Mouse (Mus musculus) intestine, embryonic 15.5 days (tissue): ENCODE results near the gene Slc25a20. TPM values are rescaled to one million over a fixed set of nuclear protein-coding genes. Genes with fewer than 3 reads are reported as not detected.
"Not testable (repeated sequence)": the region's sequence is repeated elsewhere in the genome, so short reads cannot be mapped to it uniquely, and the experiment has no call there.

Experiments used
- ATAC-seq: fragments of 200-750 bp; cut with Nextera tagmentation; 2 replicates; pipeline ENCODE4 v1.8.0; 2017; ENCODE audit warnings: moderate TSS enrichment, moderate library complexity
- H3K27ac ChIP-seq: fragments of 300-500 bp; sonication (generic); 2 replicates; pipeline ENCODE4 v1.5.1; 2015; ENCODE audit warnings: mild to moderate bottlenecking, inconsistent platforms
- H3K27me3 ChIP-seq: fragments of 300-500 bp; sonication (generic); replicated peaks from 2 replicates; pipeline ENCODE4 v1.6.1; 2015; ENCODE audit warnings: inconsistent platforms
- H3K36me3 ChIP-seq: fragments of 300-500 bp; sonication (generic); 2 replicates; pipeline ENCODE4 v1.6.1; 2015; ENCODE audit warnings: inconsistent platforms
- H3K4me1 ChIP-seq: fragments of 300-500 bp; sonication (generic); replicated peaks from 2 replicates; pipeline ENCODE4 v1.6.1; 2015; ENCODE audit warnings: inconsistent platforms
- H3K4me2 ChIP-seq: fragments of 300-500 bp; sonication (generic); replicated peaks from 2 replicates; pipeline ENCODE4 v1.6.1; 2015; ENCODE audit warnings: mild to moderate bottlenecking, inconsistent platforms
- H3K4me3 ChIP-seq: fragments of 300-500 bp; sonication (generic); replicated peaks from 2 replicates; pipeline ENCODE4 v1.5.1; 2015; ENCODE audit warnings: inconsistent platforms
- H3K9ac ChIP-seq: fragments of 300-500 bp; sonication (generic); 2 replicates; pipeline ENCODE4 v1.6.1; 2015; ENCODE audit warnings: inconsistent platforms
- H3K9me3 ChIP-seq: fragments of 300-500 bp; sonication (generic); 2 replicates; pipeline ENCODE4 v1.6.1; 2016; ENCODE audit warnings: inconsistent platforms
- WGBS: fragments of 180-500 bp; shearing (Covaris S2); methylation state at CpG from one replicate; pipeline ENCODE4 v1.1.7; 2015; 5-methylcytosine and 5-hydroxymethylcytosine counted together
- polyA plus RNA-seq: library from polyadenylated mRNA; unstranded; fragments of >200 nt; fragmentation: Nextera tagmentation; extraction: Ambion mirVana; gene quantifications from 2 replicates; pipeline ENCODE4 v1.2.1, GENCODE M21; 2015

Gene Slc25a20
- polyA plus RNA-seq, 1 experiment from 2014 or later, result 77.1 TPM

DNA sequence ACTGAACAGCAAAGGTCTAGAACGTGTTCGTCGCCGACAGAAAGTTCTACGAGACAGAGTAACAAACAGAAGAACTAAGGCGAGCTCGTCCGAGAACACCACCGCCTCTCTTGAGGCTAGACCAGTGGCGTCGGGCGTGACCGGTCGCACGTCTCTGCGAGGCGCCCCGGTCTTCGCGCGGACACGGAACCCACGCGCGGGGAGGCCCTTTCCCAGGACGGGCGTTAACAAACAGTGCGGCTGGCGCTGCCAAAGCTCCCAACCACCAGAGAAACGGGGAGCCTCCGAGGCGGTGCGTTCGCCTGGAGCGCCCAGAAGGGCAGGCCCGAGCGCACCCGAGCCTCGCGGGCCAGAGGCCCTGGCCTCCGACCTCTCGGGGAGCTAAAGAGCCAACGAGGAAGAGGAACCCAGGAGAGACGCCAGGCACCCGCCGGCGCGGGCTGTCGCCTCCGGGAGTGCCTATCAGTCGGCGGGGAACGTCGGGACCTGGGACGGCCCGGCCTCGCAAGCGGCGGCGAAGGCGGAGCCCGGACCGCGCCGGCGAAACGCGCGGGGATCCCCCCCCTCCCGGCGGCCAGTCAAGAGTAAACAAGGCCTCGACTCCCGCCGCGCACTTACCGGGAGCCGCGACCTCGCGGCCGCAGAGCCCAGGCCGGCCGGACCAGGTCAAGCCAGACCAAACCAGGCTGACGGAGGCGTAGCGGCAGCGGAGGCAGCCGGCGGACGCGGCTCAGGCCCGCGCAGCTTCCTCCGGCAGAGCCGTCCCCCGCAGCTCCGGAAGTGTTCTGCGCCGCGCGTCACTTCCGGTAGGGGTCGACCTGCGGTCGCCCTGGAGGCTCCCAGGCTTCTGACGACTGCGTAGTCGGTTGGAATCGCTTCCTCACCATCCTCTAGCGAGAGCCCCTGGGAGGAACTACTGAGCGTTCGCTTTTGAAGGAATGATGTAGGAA, 13.0 kb upstream of the Slc25a20 start, which contains the start of gene Arih2:
Gene Arih2, minus strand, starts transcription at position 776 of the 950 bp plus-strand sequence.
- ATAC-seq, result peak; percentile 98
- Histone ChIP-seq H3K27me3 (no peaks in the 10 kb centered on the region), H3K4me1 (peaks cover 8% of the 10 kb centered on the region; the same call in 1 of the 2 replicates), H3K9ac (peak within 1 kb of the TSS; percentile 83), H3K36me3 (no peaks in the 10 kb centered on the region), H3K9me3 (no peaks in the 10 kb centered on the region), H3K27ac (peak within 1 kb of the TSS; percentile 93), H3K4me3 (peak within 1 kb of the TSS; percentile 85), H3K4me2 (peak within 1 kb of the TSS; percentile 72)
- under 1% methylated on average over 110 of the region's 112 CpGs for WGBS

DNA sequence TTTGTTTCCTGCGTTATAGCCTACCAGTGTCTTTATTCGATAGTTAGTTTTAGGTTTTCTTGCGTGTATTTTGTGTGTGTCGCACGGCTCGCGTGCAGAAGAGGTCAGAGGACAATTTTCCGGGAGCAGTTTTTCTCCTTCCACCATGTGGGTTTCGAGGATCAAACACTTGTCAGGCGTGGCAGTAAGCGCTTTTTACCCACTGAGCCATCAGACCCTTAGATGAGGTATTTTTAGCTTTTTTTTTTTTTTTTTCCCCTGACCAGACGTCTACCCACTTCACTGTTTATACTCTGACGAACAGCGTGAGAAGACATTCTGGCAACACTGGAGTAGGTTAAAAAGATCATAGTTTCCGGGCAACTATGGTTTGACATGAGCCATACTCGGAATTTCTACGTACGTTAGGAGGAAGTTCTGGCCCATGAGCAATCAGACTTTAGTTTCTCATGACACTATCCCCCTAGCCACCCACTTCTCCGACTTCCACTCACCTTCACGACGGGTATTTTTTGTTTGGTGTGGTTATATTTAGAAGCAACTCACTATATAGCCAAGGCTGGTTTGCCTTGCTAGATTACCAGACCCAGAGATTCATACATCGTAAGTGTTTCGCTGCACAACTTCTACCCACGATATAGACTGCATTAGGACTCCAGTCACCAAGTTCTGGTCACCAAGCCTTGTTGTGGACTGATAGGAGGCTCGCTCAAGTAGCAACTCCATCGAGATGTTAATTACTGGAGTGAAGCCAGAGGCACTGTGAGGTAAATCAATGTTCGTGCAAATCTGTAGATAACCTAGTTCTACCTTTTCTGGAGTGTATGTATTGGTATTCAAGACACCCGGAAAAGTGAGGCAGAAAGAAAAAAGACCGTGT, 12.1 kb upstream of the Slc25a20 start:
- Histone ChIP-seq H3K9ac (peak overlapping the region; percentile 83), H3K27ac (peak overlapping the region; percentile 93), H3K36me3 (no peaks in the 10 kb centered on the region), H3K4me2 (peak overlapping the region; percentile 72), H3K9me3 (no peaks in the 10 kb centered on the region), H3K4me3 (peak overlapping the region; percentile 85), H3K4me1 (peaks cover 8% of the 10 kb centered on the region; the same call in 1 of the 2 replicates), H3K27me3 (no peaks in the 10 kb centered on the region)
- 20% methylated on average over 29 of the region's 29 CpGs for WGBS
- peak; percentile 35 for ATAC-seq

DNA sequence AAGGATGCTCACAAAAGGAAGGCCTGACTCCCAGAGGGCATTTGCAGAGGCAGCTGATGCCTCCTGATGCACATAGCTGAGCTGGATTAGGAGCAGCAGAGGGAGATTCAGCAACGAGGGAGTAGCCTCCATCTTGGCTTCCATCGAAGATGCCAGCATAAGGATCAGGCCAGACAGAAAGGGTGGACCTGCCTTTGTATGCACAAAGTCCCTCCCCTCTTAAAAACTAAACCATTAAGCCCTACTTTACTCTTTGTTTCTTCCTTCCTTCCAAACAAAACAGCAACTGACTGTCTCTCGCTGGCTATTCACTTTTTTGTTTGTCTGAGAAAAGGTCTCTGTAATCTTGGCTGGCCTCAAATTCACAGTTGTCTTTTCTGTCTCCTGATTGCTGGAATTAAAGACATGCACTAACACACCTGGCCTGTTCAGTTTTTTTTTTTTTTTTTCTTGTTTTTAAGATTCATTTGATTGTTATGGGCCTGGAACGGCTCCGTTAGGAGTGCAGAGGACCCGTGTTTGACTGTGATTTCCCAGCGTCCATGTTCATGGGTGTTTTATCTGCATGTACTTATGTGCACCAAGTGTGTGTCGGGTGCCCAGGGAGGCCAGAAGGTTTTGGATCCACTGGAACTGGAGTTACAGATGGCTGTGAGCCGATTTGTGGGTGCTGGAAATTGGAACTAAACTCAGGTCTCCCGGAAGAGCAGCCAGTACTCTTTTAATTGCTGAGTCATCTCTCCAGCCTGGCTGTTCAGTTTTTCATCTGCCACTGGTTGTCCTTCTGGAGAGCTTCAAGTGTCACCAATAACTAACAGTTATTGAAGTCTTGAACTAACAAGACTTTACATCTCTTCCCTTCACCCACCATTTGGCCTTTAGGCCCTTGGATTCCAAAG, 7.1 kb upstream of the Slc25a20 start:
- Histone ChIP-seq H3K9me3 (no peaks in the 10 kb centered on the region), H3K4me1 (peaks cover 3% of the 10 kb centered on the region; the same call in 1 of the 2 replicates), H3K9ac (no peak overlapping the region), H3K4me3 (no peak overlapping the region), H3K27me3 (no peaks in the 10 kb centered on the region), H3K27ac (no peak overlapping the region), H3K4me2 (no peak overlapping the region), H3K36me3 (no peaks in the 10 kb centered on the region)
- no peak for ATAC-seq
- WGBS, result 73% methylated on average over 10 of the region's 10 CpGs

GRCm38 (mm10) chr9:108655865-108656264, 6.0 kb upstream of the Slc25a20 start:
- not testable (repeated sequence) for H3K9me3 ChIP-seq, ATAC-seq, H3K4me3 ChIP-seq, H3K4me1 ChIP-seq, H3K36me3 ChIP-seq, H3K27me3 ChIP-seq, H3K4me2 ChIP-seq, H3K27ac ChIP-seq, H3K9ac ChIP-seq
- 63% methylated on average over 7 of the region's 7 CpGs for WGBS

DNA sequence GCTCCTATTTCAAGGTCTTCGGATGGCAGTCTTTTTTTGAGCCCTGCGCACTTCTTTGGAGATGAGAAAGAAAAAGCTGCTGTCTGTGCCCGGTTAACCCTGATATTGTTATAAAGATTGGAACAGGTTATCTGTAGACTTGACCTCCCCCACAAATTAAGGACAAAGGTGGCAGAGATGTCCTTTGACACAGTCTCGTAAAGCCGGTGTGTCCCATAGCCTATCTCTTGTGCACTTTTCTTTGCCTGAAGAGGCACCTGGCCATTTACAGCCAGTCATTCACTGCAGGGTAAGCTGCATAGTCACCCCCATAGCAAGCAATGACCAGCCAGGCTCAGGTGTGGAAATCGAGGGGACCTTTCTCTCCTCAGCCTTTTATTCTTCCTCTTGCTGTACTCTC, 772 bp downstream of the Slc25a20 start:
- no peaks in the 10 kb centered on the region for H3K36me3 ChIP-seq
- H3K4me3 ChIP-seq, result peak overlapping the region; percentile 69
- peak overlapping the region; percentile 56; the same call in 1 of the 2 replicates for H3K27ac ChIP-seq
- WGBS, result 29% methylated on average over 6 of the region's 6 CpGs
- no peaks in the 10 kb centered on the region for H3K9me3 ChIP-seq
- peak overlapping the region; percentile 59 for H3K9ac ChIP-seq
- peak; percentile 50 for ATAC-seq
- H3K4me2 ChIP-seq, result peak overlapping the region; percentile 72
- no peaks in the 10 kb centered on the region for H3K27me3 ChIP-seq
- peaks cover 6% of the 10 kb centered on the region; the same call in 1 of the 2 replicates for H3K4me1 ChIP-seq

GRCm38 (mm10) chr9:108669875-108670274, 8.0 kb downstream of the Slc25a20 start:
- ATAC-seq, result no peak

GRCm38 (mm10) chr9:108673151-108673550, 11.3 kb downstream of the Slc25a20 start:
- Histone ChIP-seq H3K4me2 (no peak overlapping the region), H3K9me3 (no peaks in the 10 kb centered on the region; the same call in 1 of the 2 replicates), H3K27me3 (no peaks in the 10 kb centered on the region), H3K36me3 (peaks cover 11% of the 10 kb centered on the region), H3K9ac (no peak overlapping the region), H3K4me3 (no peak overlapping the region), H3K27ac (no peak overlapping the region), H3K4me1 (no peaks in the 10 kb centered on the region)
- no peak for ATAC-seq
- 56% methylated on average over 2 of the region's 2 CpGs for WGBS

More at GRCm38 (mm10) chr9:108669875-108670274, 8.0 kb downstream of the Slc25a20 start:
- Histone ChIP-seq H3K27ac (no peak overlapping the region), H3K4me2 (no peak overlapping the region), H3K36me3 (peaks cover 11% of the 10 kb centered on the region; the same call in 1 of the 2 replicates), H3K27me3 (no peaks in the 10 kb centered on the region), H3K9ac (no peak overlapping the region), H3K4me3 (no peak overlapping the region), H3K4me1 (no peaks in the 10 kb centered on the region), H3K9me3 (no peaks in the 10 kb centered on the region; the same call in 1 of the 2 replicates)
- 60% methylated on average over 8 of the region's 8 CpGs for WGBS

- ATAC-seq, result no peak
- Histone ChIP-seq H3K36me3 (no peaks in the 10 kb centered on the region; the same call in none of the 2 replicates), H3K9me3 (no peaks in the 10 kb centered on the region), H3K4me1 (0 out of 2 replicates have a peak, but pooled peaks cover 2% of the 10 kb centered on the region), H3K27ac (no peak overlapping the region), H3K4me2 (no peak overlapping the region), H3K4me3 (no peak overlapping the region), H3K27me3 (no peaks in the 10 kb centered on the region), H3K9ac (no peak overlapping the region)
- WGBS, result 92% methylated on average over 15 of the region's 15 CpGs
Observed at GRCm38 (mm10) chr9:108680026-108680425, 18.1 kb downstream of the Slc25a20 start.

GRCm38 (mm10) chr9:108686475-108686887, 24.6 kb downstream of the Slc25a20 start:
- no peaks in the 10 kb centered on the region for H3K27me3 ChIP-seq
- H3K36me3 ChIP-seq, result no peaks in the 10 kb centered on the region; the same call in 1 of the 2 replicates
- H3K4me1 ChIP-seq, result peaks cover 5% of the 10 kb centered on the region; the same call in 1 of the 2 replicates
- no peak overlapping the region for H3K4me2 ChIP-seq
- no peaks in the 10 kb centered on the region for H3K9me3 ChIP-seq
- H3K9ac ChIP-seq, result no peak overlapping the region
- no peak overlapping the region for H3K4me3 ChIP-seq
- peak; percentile 56 for ATAC-seq
- H3K27ac ChIP-seq, result 0 out of 2 replicates have a peak overlapping the region, but pooled peaks have one; percentile 17
- WGBS, result 49% methylated on average over 4 of the region's 4 CpGs

GRCm38 (mm10) chr9:108687181-108687580, 25.3 kb downstream of the Slc25a20 start:
- H3K27ac ChIP-seq, result no peak overlapping the region
- H3K4me3 ChIP-seq, result no peak overlapping the region
- H3K9ac ChIP-seq, result no peak overlapping the region
- no peak overlapping the region for H3K4me2 ChIP-seq
- no peaks in the 10 kb centered on the region for H3K9me3 ChIP-seq
- no peaks in the 10 kb centered on the region for H3K27me3 ChIP-seq
- no peak for ATAC-seq
- WGBS, result 87% methylated on average over 6 of the region's 6 CpGs
- peaks cover 9% of the 10 kb centered on the region; the same call in 1 of the 2 replicates for H3K4me1 ChIP-seq
- no peaks in the 10 kb centered on the region; the same call in 1 of the 2 replicates for H3K36me3 ChIP-seq

DNA sequence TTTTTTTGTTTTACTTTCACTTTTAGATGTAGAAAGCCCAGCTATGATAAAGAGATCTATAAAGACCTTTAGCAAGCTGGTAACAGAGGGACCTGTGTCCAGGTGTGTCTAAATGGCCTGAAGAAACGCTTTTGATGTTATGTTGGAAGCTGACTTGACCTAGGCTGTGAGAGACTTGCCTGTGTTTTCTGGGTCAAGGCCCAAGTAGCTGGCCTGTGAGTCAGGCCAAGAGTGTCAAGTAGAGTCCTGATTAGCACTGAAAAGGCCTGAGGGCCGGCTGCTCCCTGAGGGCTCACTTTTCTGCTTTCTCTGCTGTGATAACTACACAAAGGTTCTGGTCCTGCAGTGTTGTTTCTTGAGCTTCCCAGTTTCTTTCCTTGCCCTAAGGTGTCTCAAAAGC, 25.8 kb downstream of the Slc25a20 start:
- no peak overlapping the region for H3K4me2 ChIP-seq
- no peak for ATAC-seq
- no peak overlapping the region for H3K4me3 ChIP-seq
- no peak overlapping the region for H3K9ac ChIP-seq
- no peaks in the 10 kb centered on the region for H3K9me3 ChIP-seq
- no peaks in the 10 kb centered on the region for H3K27me3 ChIP-seq
- peaks cover 9% of the 10 kb centered on the region; the same call in 1 of the 2 replicates for H3K4me1 ChIP-seq
- no peak overlapping the region for H3K27ac ChIP-seq
- WGBS, result 74% methylated on average over 2 of the region's 2 CpGs
- H3K36me3 ChIP-seq, result no peaks in the 10 kb centered on the region
